ENCODE assay signal across 7 mouse cellular contexts in the genomic region with DNA sequence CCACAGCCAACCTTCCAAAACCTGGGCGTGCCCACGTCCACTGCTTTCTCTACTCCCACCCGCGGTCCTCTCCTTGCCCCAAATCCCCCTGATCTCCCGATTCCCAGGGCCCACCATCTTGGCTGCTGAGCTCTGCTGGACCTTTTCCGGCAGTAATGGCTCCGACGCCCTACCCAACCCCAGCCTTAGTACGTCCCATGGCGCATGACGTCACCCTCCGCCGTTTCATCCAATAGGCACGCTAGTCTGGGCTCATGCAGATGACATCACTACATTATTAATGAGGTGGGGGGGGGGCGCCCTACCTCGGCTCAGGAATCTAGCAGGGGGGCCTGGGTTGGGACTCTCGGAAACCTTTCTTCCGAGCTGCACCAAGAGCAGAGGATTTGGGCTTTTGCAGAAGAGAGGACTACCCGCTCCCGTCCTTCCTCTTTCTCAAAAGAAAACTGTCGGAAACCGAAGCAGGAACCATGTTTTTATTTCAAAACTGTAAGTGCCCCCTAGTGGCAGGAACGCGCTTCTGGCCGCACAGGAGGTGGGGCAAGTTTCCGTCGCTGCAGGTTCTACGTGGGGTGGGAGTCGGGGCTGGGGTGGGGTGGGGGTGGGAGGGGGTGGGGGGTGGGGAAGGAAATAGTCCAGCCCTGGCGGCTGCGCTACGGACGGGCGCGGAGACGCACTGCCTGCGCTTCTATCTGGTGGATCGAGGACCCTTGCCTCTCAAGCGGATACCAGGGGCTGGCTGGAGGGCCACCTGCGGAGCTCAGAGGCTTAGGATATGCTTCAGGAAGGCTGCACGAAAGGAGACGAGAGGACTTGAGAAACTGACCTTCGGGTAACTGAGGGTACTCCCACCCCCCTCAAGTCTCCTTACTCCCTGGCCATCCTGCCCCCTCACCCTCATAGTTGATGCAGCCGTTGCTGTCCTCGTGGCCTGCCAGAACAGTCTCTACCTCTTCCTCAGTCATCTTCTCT. TPM values are rescaled to one million over a fixed set of nuclear protein-coding genes. Genes with fewer than 3 reads are reported as not detected.
DNase-seq lines count a peak whose midpoint lies in the region; ATAC-seq lines count a peak whose summit lies in the region.

A gene (minus strand): TSS at position 451 of the 972 bp plus-strand sequence.

- H3K9me3 ChIP-seq in embryonic facial prominence, embryonic 11.5 days (replicated peaks; ENCODE audit: control insufficient read depth, low read length): no peaks in the 10 kb centered on the region
- H3K9me3 ChIP-seq in limb, embryonic 10.5 days (replicated peaks): no peaks in the 10 kb centered on the region
- no peaks in the 10 kb centered on the region for H3K9me3 ChIP-seq in midbrain, embryonic 13.5 days

- peak; percentile 92 for ATAC-seq in embryonic facial prominence, embryonic 11.5 days (replicated peaks; ENCODE audit: insufficient number of reproducible peaks, low FRiP score, low TSS enrichment, low read depth)
- peak; percentile 63 for ATAC-seq in granulocyte monocyte progenitor cell, adult 5-6 weeks (replicated peaks; ENCODE audit: poor library complexity, severe bottlenecking)
- peak; percentile 93 for ATAC-seq in midbrain, embryonic 13.5 days

- H3K4me1 ChIP-seq in embryonic facial prominence, embryonic 11.5 days (ENCODE audit: control insufficient read depth, insufficient read depth, low read length): peaks cover 4% of the 10 kb centered on the region; the same call in 1 of the 2 replicates
- peaks cover 49% of the 10 kb centered on the region for H3K4me1 ChIP-seq in limb, embryonic 10.5 days
- peaks cover 61% of the 10 kb centered on the region for H3K4me1 ChIP-seq in midbrain, embryonic 13.5 days (replicated peaks)

- peak within 1 kb of the TSS; percentile 59 for H3K27ac ChIP-seq in embryonic facial prominence, embryonic 11.5 days (replicated peaks; ENCODE audit: low read depth, low read length)
- H3K27ac ChIP-seq in limb, embryonic 10.5 days: peak within 1 kb of the TSS; percentile 90
- peak within 1 kb of the TSS; percentile 94 for H3K27ac ChIP-seq in midbrain, embryonic 13.5 days

- H3K27me3 ChIP-seq in embryonic facial prominence, embryonic 11.5 days (ENCODE audit: control insufficient read depth, insufficient read depth, low read length): no peaks in the 10 kb centered on the region
- peaks cover 7% of the 10 kb centered on the region for H3K27me3 ChIP-seq in limb, embryonic 10.5 days (ENCODE audit: low read depth, poor library complexity, severe bottlenecking)
- peaks cover 10% of the 10 kb centered on the region; the same call in 1 of the 2 replicates for H3K27me3 ChIP-seq in midbrain, embryonic 13.5 days

- WGBS in embryonic facial prominence, embryonic 11.5 days: 0% methylated on average over 45 of the region's 45 CpGs
- under 1% methylated on average over 45 of the region's 45 CpGs for WGBS in limb, embryonic 10.5 days
- WGBS in midbrain, embryonic 13.5 days: 0% methylated on average over 45 of the region's 45 CpGs

- H3K4me2 ChIP-seq in embryonic facial prominence, embryonic 11.5 days (ENCODE audit: low read depth, low read length): peak within 1 kb of the TSS; percentile 83
- peak within 1 kb of the TSS; percentile 67 for H3K4me2 ChIP-seq in midbrain, embryonic 13.5 days (replicated peaks)

- peak; percentile 98 for DNase-seq in adrenal gland, postnatal 14 days
- peak; percentile 99 for DNase-seq in embryonic facial prominence, embryonic 11.5 days (ENCODE audit: low spot score)
- peak; percentile 98 for DNase-seq in kidney, adult 11 months
- peak; percentile 98 for DNase-seq in limb, embryonic 10.5 days (ENCODE audit: low spot score)
- DNase-seq in spleen, adult 12 weeks (ENCODE audit: low spot score): peak; percentile 92

- H3K36me3 ChIP-seq in embryonic facial prominence, embryonic 11.5 days (replicated peaks; ENCODE audit: control insufficient read depth, insufficient read depth, low read depth, low read length): peaks cover 8% of the 10 kb centered on the region; the same call in 1 of the 2 replicates
- H3K36me3 ChIP-seq in limb, embryonic 10.5 days: peaks cover 35% of the 10 kb centered on the region
- H3K36me3 ChIP-seq in midbrain, embryonic 13.5 days: peaks cover 30% of the 10 kb centered on the region

- H3K9ac ChIP-seq in embryonic facial prominence, embryonic 11.5 days (replicated peaks; ENCODE audit: low read length): peak within 1 kb of the TSS; percentile 79
- peak within 1 kb of the TSS; percentile 85 for H3K9ac ChIP-seq in midbrain, embryonic 13.5 days (replicated peaks)

- H3K4me3 ChIP-seq in embryonic facial prominence, embryonic 11.5 days (ENCODE audit: low read depth, low read length): peak within 1 kb of the TSS; percentile 67
- H3K4me3 ChIP-seq in limb, embryonic 10.5 days: peak within 1 kb of the TSS; percentile 65
- H3K4me3 ChIP-seq in midbrain, embryonic 13.5 days (replicated peaks): peak within 1 kb of the TSS; percentile 77

RNA-seq across cellular contexts. Expression of the gene that starts here (rescaled TPM):
- 800 and 862 TPM in 2 replicates for total RNA-seq in adrenal gland, postnatal 14 days (2021)
- polyA plus RNA-seq in embryonic facial prominence, embryonic 11.5 days (2014; fragmentation: Nextera tagmentation; extraction: Ambion mirVana): 678 and 740 TPM in 2 replicates
- total RNA-seq in granulocyte monocyte progenitor cell, adult 5-6 weeks (2014; fragmentation: Nextera tagmentation): 1,019 and 1,105 TPM in 2 replicates
- 1,278 and 1,308 TPM in 2 replicates for total RNA-seq in granulocyte monocyte progenitor cell, adult 5-6 weeks (2017)
- 685 and 729 TPM in 2 replicates for polyA plus RNA-seq in limb, embryonic 10.5 days (2016; fragmentation: Nextera tagmentation; extraction: Ambion mirVana)
- polyA plus RNA-seq in midbrain, embryonic 13.5 days (2015; fragmentation: Nextera tagmentation; extraction: Ambion mirVana): 836 and 885 TPM in 2 replicates

Comparison
In these comparisons a context has a peak if more than half of its experiments do, and no peak if none do; other contexts are left out.
1. Peak in every context shown above with its lines: DNase-seq, ATAC-seq, H3K4me3 ChIP-seq and H3K27ac ChIP-seq.